Mouse (Mus musculus) testis, adult 2 months (tissue): Measurements from ENCODE around the gene Ksr1.
"Not testable (repeated sequence)": the region's sequence is repeated elsewhere in the genome, so short reads cannot be mapped to it uniquely, and the experiment has no call there.

Source experiments
- CTCF ChIP-seq: fragments of 200-500 bp; IDR thresholded peaks from 2 replicates; pipeline ENCODE4 v1.5.1; 2012; ENCODE audit warnings: low read depth, mild to moderate bottlenecking, inconsistent platforms, low read length, moderate library complexity; ENCODE audit not compliant: control insufficient read depth, insufficient read depth, insufficient replicate concordance
- POLR2A ChIP-seq: fragments of 200-500 bp; IDR thresholded peaks from 2 replicates; pipeline ENCODE4 v1.6.1; 2012; ENCODE audit warnings: low read depth, mild to moderate bottlenecking, inconsistent platforms, low read length, moderate library complexity; ENCODE audit not compliant: control insufficient read depth

GRCm38 (mm10) chr11:79007356-79007755, 138.9 kb downstream of the Ksr1 start:
- TF ChIP-seq CTCF, POLR2A: not testable (repeated sequence)
